Mouse (Mus musculus): ENCODE data around the gene Celf1. TPM values are rescaled to one million over a fixed set of nuclear protein-coding genes. Genes with fewer than 3 reads are reported as not detected.
"Not testable (repeated sequence)": the region's sequence is repeated elsewhere in the genome, so short reads cannot be mapped to it uniquely, and the experiment has no call there.

Celf1 gene
- polyA plus RNA-seq, 1 experiment = 25.0 TPM

DNA sequence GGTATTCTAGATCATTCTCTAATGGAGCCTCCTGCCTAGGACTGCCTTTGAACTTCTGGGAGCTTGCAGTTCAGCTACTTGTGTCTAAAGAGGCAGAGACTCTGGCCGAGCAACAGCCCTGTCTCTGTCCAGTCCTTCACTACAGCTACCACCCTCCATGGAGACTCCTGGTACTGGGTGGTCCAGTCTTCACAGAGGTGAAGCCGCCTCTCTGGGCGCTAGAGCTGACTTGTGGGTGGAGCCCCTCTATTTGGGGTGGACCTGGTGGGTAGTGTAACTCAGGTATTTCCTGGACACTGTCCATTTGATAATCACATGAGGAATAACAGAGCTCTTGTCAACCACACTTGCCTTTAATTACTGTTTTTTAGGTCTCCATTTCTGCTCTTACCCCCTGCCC lies 79.7 kb downstream of the Celf1 start:
- Histone ChIP-seq H3K4me1 (ENCODE audit: control insufficient read depth, insufficient read depth, insufficient read length, low read length) (no peaks in the 10 kb centered on the region), H3K36me3 (ENCODE audit: control insufficient read depth, insufficient read depth, low read length) (peaks cover 24% of the 10 kb centered on the region), H3K27ac (ENCODE audit: insufficient read depth, low read depth, low read length) (no peak overlapping the region), H3K4me3 (ENCODE audit: low read depth, low read length) (no peak overlapping the region), H3K27me3 (ENCODE audit: control insufficient read depth, insufficient read depth, low read length) (no peaks in the 10 kb centered on the region)
- TF ChIP-seq CTCF (IDR thresholded peaks at IDR 0.05; ENCODE audit: extremely low read depth, insufficient read length, insufficient replicate concordance, low read depth, low read length) (no peak), POLR2A (IDR thresholded peaks at IDR 0.05; ENCODE audit: low read depth, low read length) (no peak)
- WGBS = 92% methylated on average over 3 of the region's 3 CpGs

- peaks cover 16% of the 10 kb centered on the region for H3K36me3 ChIP-seq (ENCODE audit: control insufficient read depth, insufficient read depth, low read length)
- 98% methylated on average over 7 of the region's 7 CpGs for WGBS
- not testable (repeated sequence) for H3K4me3 ChIP-seq (ENCODE audit: low read depth, low read length); H3K27ac ChIP-seq (ENCODE audit: insufficient read depth, low read depth, low read length); H3K27me3 ChIP-seq (ENCODE audit: control insufficient read depth, insufficient read depth, low read length); H3K4me1 ChIP-seq (ENCODE audit: control insufficient read depth, insufficient read depth, insufficient read length, low read length)
These were observed 82.1 kb downstream of the Celf1 start for GRCm38 (mm10) chr2:91022266-91022665.

DNA sequence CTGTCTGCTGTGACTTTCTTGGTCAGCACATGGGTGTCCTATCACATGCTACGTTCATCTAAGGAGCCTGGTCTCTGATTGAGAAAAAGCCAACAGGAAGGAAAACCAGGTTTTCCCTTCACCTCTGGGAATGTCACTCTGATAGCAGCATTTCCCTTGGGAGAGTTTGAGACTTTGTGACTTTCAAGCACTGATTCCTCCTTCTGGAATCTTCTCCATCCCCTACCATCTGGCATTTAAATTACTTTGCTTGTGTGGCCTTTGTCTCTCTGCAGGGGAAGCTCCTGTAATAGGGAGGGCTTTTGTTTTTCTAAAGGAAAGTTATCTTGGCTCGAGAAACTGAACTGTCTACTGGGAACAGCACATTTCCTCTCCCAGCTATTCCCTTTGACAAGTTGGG lies 82.9 kb downstream of the Celf1 start:
- Histone ChIP-seq H3K27ac (ENCODE audit: insufficient read depth, low read depth, low read length) (no peak overlapping the region), H3K36me3 (ENCODE audit: control insufficient read depth, insufficient read depth, low read length) (peaks cover 11% of the 10 kb centered on the region), H3K4me3 (ENCODE audit: low read depth, low read length) (no peak overlapping the region), H3K4me1 (ENCODE audit: control insufficient read depth, insufficient read depth, insufficient read length, low read length) (no peaks in the 10 kb centered on the region; the same call in 1 of the 2 replicates), H3K27me3 (ENCODE audit: control insufficient read depth, insufficient read depth, low read length) (no peaks in the 10 kb centered on the region)
- WGBS = 73% methylated on average over 2 of the region's 2 CpGs
- no peak for TF ChIP-seq CTCF (IDR thresholded peaks at IDR 0.05; ENCODE audit: extremely low read depth, insufficient read length, insufficient replicate concordance, low read depth, low read length)

DNA sequence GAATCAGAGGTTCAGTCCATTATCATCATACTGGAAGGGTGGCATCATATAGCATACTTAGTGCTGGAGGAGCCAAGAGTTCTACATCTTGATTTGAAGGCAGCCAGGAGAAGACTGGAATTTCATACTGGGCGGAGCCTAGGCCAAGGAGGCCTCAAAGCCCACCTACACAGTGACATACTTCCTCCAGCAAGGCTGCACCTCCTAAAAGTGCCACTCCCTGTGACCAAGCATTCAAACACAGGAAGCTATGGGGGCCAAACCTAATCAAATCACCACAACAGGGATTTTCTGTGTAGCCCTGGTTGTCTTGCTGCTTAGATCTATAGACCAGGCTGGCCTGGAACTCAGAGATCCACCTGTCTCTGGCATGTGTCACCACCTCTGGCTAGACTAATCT lies 83.8 kb downstream of the Celf1 start:
- H3K36me3 ChIP-seq (ENCODE audit: control insufficient read depth, insufficient read depth, low read length) = peaks cover 7% of the 10 kb centered on the region
- H3K4me3 ChIP-seq (ENCODE audit: low read depth, low read length) = no peak overlapping the region
- WGBS = 94% methylated on average over 1 of the region's 1 CpGs
- TF ChIP-seq POLR2A (IDR thresholded peaks at IDR 0.05; ENCODE audit: low read depth, low read length) = no peak
- no peak for TF ChIP-seq CTCF (IDR thresholded peaks at IDR 0.05; ENCODE audit: extremely low read depth, insufficient read length, insufficient replicate concordance, low read depth, low read length)
- no peaks in the 10 kb centered on the region for H3K27me3 ChIP-seq (ENCODE audit: control insufficient read depth, insufficient read depth, low read length)
- H3K27ac ChIP-seq (ENCODE audit: insufficient read depth, low read depth, low read length) = no peak overlapping the region
- no peaks in the 10 kb centered on the region; the same call in 1 of the 2 replicates for H3K4me1 ChIP-seq (ENCODE audit: control insufficient read depth, insufficient read depth, insufficient read length, low read length)

DNA sequence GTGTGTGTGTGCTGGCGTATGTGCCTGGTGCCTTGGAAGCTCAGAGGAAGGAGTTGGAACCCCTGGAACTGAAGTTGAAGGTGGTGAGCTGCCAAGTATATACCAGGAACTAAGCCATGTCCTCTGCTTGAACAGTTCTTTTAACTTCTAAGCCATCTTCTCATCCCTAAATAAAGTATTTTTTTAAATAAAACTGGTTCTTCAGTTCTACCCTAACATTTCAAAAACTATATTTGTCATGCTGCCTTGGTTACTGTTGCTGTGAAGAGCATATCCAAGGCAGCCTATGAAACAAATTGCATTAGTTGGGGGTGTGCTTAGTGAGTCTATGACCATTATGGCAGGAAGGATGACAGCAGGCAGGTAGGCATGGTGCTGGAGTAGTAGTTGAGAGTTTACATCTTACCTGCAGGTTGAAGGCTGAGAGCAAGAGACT lies 84.9 kb downstream of the Celf1 start:
- peaks cover under 1% of the 10 kb centered on the region; the same call in 1 of the 2 replicates for H3K36me3 ChIP-seq (ENCODE audit: control insufficient read depth, insufficient read depth, low read length)
- no peak overlapping the region for H3K4me3 ChIP-seq (ENCODE audit: low read depth, low read length)
- no peak for TF ChIP-seq POLR2A (IDR thresholded peaks at IDR 0.05; ENCODE audit: low read depth, low read length)
- no peak for TF ChIP-seq CTCF (IDR thresholded peaks at IDR 0.05; ENCODE audit: extremely low read depth, insufficient read length, insufficient replicate concordance, low read depth, low read length)
- H3K4me1 ChIP-seq (ENCODE audit: control insufficient read depth, insufficient read depth, insufficient read length, low read length) = no peaks in the 10 kb centered on the region; the same call in 1 of the 2 replicates
- no peak overlapping the region for H3K27ac ChIP-seq (ENCODE audit: insufficient read depth, low read depth, low read length)
- 95% methylated on average over 1 of the region's 1 CpGs for WGBS
- no peaks in the 10 kb centered on the region for H3K27me3 ChIP-seq (ENCODE audit: control insufficient read depth, insufficient read depth, low read length)

DNA sequence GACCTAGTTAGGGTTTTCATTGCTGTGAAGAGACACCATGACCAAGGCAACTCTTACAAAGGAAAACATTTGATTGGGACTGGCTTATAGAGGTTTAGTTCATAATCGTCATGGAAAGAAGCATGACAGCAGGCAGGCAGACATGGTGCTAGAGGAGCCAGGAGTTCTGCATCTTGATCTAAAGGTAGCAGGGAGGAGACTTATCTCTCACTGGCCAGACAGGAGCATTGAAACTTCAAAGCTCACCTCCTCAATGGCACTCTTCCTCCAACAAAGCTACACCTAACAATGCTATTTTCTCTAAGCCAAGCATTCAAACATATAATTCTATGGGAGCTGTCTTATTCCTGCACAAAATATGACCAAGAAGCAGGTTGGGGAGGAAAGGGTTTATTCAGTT lies 86.3 kb downstream of the Celf1 start:
- Histone ChIP-seq H3K4me3 (ENCODE audit: low read depth, low read length) (no peak overlapping the region), H3K4me1 (ENCODE audit: control insufficient read depth, insufficient read depth, insufficient read length, low read length) (no peaks in the 10 kb centered on the region; the same call in 1 of the 2 replicates), H3K36me3 (ENCODE audit: control insufficient read depth, insufficient read depth, low read length) (no peaks in the 10 kb centered on the region), H3K27ac (ENCODE audit: insufficient read depth, low read depth, low read length) (no peak overlapping the region), H3K27me3 (ENCODE audit: control insufficient read depth, insufficient read depth, low read length) (no peaks in the 10 kb centered on the region)
- TF ChIP-seq POLR2A (IDR thresholded peaks at IDR 0.05; ENCODE audit: low read depth, low read length) (no peak), CTCF (IDR thresholded peaks at IDR 0.05; ENCODE audit: extremely low read depth, insufficient read length, insufficient replicate concordance, low read depth, low read length) (no peak)
- 83% methylated on average over 1 of the region's 1 CpGs for WGBS

DNA sequence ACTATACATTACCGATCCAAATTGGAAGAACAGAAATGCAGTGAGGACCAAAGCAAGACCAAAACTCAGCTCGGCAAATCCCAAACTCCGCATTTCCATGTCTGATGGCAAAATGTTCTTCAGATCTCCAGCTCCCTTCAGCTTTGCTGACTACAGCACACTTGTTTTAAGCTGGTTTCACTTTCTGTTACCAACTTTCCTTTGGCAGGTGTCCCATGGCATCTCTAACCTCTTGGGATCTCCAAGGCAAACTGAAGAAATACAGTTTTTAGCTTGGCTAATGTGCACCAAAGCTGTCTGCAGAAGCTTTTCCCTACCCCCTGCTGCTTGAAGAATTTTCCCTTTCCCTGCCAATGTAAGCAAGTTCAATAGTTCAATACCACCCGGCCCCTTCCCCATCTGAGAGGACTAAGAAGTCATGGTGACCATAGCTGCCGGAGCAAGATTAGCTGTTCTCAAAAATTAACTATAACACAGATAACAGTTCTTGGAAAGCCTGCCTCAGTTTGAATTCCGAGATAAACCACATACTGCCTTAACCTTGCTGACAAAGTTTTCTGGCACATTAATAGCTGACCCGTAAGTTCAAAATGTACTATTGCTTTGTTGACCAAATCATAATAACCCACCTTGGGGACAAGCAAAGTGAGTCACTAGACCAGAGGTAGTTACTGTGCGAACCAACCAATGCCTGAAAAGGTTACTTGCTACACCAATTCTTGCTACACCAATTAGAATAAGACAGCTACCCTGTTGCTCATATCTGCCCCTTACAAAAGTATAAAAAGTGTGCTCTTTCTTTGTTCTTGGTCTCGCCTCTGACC lies 87.4 kb downstream of the Celf1 start:
- Histone ChIP-seq H3K36me3 (ENCODE audit: control insufficient read depth, insufficient read depth, low read length) (no peaks in the 10 kb centered on the region), H3K27ac (ENCODE audit: insufficient read depth, low read depth, low read length) (no peak overlapping the region), H3K4me3 (ENCODE audit: low read depth, low read length) (no peak overlapping the region), H3K27me3 (ENCODE audit: control insufficient read depth, insufficient read depth, low read length) (no peaks in the 10 kb centered on the region), H3K4me1 (ENCODE audit: control insufficient read depth, insufficient read depth, insufficient read length, low read length) (no peaks in the 10 kb centered on the region; the same call in 1 of the 2 replicates)
- TF ChIP-seq POLR2A (IDR thresholded peaks at IDR 0.05; ENCODE audit: low read depth, low read length) (no peak), CTCF (IDR thresholded peaks at IDR 0.05; ENCODE audit: extremely low read depth, insufficient read length, insufficient replicate concordance, low read depth, low read length) (no peak)
- 65% methylated on average over 9 of the region's 9 CpGs for WGBS

Measured in small intestine, adult 2 months (tissue).